Comparison of ENCODE assay signal across 17 mouse cellular contexts in the genomic region with DNA sequence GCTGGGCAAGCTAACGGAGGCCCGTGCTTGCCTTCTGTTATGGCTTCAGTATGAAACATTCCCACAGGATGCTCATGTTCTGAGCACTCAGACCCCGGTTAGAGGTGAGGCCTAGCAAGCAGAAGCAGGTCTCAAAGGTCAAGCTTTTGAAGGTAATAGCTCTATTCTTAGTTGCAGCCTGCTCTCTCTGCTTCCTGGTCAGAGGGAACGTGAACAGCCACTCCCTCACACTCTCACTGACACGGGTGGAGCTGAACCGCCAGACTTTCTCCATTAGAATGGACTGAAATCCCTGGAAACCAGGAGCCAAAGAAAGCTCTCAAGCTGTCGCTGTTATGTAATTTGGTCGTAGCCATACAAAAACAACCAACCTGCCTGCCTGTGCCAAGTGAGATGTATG.
"Had no signal": no experiment of that assay in that cellular context is flagged by ENCODE, and none has a peak within 500 bp of the region (broad histone marks: within the 10 kb centered on the region; RNA-seq: fewer than 3 reads in every experiment).

No protein-coding gene starts in this region.

- H3K9ac ChIP-seq: lung, embryonic 14.5 days; midbrain, embryonic 12.5 days; neural tube, embryonic 13.5 days; neural tube, embryonic 15.5 days; stomach, embryonic 15.5 days had no signal

- H3K36me3 ChIP-seq: midbrain, embryonic 10.5 days; midbrain, embryonic 12.5 days; neural tube, embryonic 13.5 days; neural tube, embryonic 15.5 days; stomach, embryonic 15.5 days had no signal

- H3K4me2 ChIP-seq: lung, embryonic 14.5 days; midbrain, embryonic 12.5 days; neural tube, embryonic 13.5 days; neural tube, embryonic 15.5 days; stomach, embryonic 15.5 days had no signal

- H3K27me3 ChIP-seq: neural tube, embryonic 13.5 days; neural tube, embryonic 15.5 days; stomach, embryonic 15.5 days had no signal

- DNase-seq: lung, adult 18-20 months; lung, embryonic 14.5 days; lung, postnatal 10 days; lung, postnatal 4 days; midbrain, embryonic 14.5 days; right cerebral cortex, postnatal 14 days; spleen, adult 18-20 months; thymus, adult 18-20 months; thymus, postnatal 14 days; thymus, postnatal 36 days had no signal

- H3K27ac ChIP-seq: midbrain, embryonic 10.5 days; midbrain, embryonic 12.5 days; neural tube, embryonic 13.5 days; neural tube, embryonic 15.5 days; stomach, embryonic 15.5 days had no signal

- ATAC-seq: midbrain, embryonic 16.5 days had no signal

- H3K4me3 ChIP-seq: midbrain, embryonic 10.5 days; midbrain, embryonic 12.5 days; myocyte; neural tube, embryonic 13.5 days; neural tube, embryonic 15.5 days; stomach, embryonic 15.5 days had no signal

- H3K9me3 ChIP-seq: midbrain, embryonic 10.5 days; midbrain, embryonic 12.5 days; neural tube, embryonic 13.5 days; neural tube, embryonic 15.5 days; stomach, embryonic 15.5 days had no signal
